Mouse (Mus musculus) forebrain, embryonic 15.5 days (tissue): Measurements from ENCODE around the gene Selenoh. TPM values are rescaled to one million over a fixed set of nuclear protein-coding genes. Genes with fewer than 3 reads are reported as not detected.

Experiments used
- ATAC-seq: fragments of 200-750 bp; cut with Nextera tagmentation; replicated peaks from 2 replicates; pipeline ENCODE4 v1.8.0; 2017; ENCODE audit warnings: mild to moderate bottlenecking, moderate TSS enrichment, moderate library complexity
- H3K27ac ChIP-seq: fragments of 300-500 bp; sonication (generic); replicated peaks from 2 replicates; pipeline ENCODE4 v1.5.1; 2015; ENCODE audit warnings: mild to moderate bottlenecking, inconsistent platforms
- H3K27me3 ChIP-seq: fragments of 300-500 bp; sonication (generic); 2 replicates; pipeline ENCODE4 v1.6.1; 2015; ENCODE audit warnings: inconsistent platforms
- H3K36me3 ChIP-seq: fragments of 300-500 bp; sonication (generic); 2 replicates; pipeline ENCODE4 v1.6.1; 2015; ENCODE audit warnings: mild to moderate bottlenecking, inconsistent platforms
- H3K4me1 ChIP-seq: fragments of 300-500 bp; sonication (generic); 2 replicates; pipeline ENCODE4 v1.6.1; 2015; ENCODE audit warnings: inconsistent platforms
- H3K4me2 ChIP-seq: fragments of 300-500 bp; sonication (generic); replicated peaks from 2 replicates; pipeline ENCODE4 v1.6.1; 2015; ENCODE audit warnings: mild to moderate bottlenecking, inconsistent platforms
- H3K4me3 ChIP-seq: fragments of 300-500 bp; sonication (generic); 2 replicates; pipeline ENCODE4 v1.5.1; 2015; ENCODE audit warnings: mild to moderate bottlenecking, inconsistent platforms
- H3K9ac ChIP-seq: fragments of 300-500 bp; sonication (generic); replicated peaks from 2 replicates; pipeline ENCODE4 v1.6.1; 2015; ENCODE audit warnings: mild to moderate bottlenecking, inconsistent platforms
- H3K9me3 ChIP-seq: fragments of 300-500 bp; sonication (generic); 2 replicates; pipeline ENCODE4 v1.6.1; 2016; ENCODE audit warnings: inconsistent platforms
- WGBS: fragments of 180-500 bp; shearing (Covaris S2); methylation state at CpG from one replicate; pipeline ENCODE4 v1.1.7; 2015; ENCODE audit warnings: mixed read lengths; 5-methylcytosine and 5-hydroxymethylcytosine counted together
- polyA plus RNA-seq: library from polyadenylated mRNA; unstranded; fragments of >200 nt; fragmentation: Nextera tagmentation; extraction: Ambion mirVana; gene quantifications from 2 replicates; pipeline ENCODE4 v1.2.1, GENCODE M21; 2015

Selenoh gene
- polyA plus RNA-seq, 1 experiment from 2014 or later = 251 TPM

- Histone ChIP-seq H3K27me3 (no peaks in the 10 kb centered on the region), H3K4me2 (no peak overlapping the region), H3K27ac (no peak overlapping the region), H3K4me1 (no peaks in the 10 kb centered on the region), H3K4me3 (no peak overlapping the region), H3K9me3 (no peaks in the 10 kb centered on the region), H3K9ac (no peak overlapping the region), H3K36me3 (no peaks in the 10 kb centered on the region)
- 24% methylated on average over 2 of the region's 2 CpGs for WGBS
- ATAC-seq = no peak
Measured at GRCm38 (mm10) chr2:84662866-84663265, 7.7 kb downstream of the Selenoh start.

GRCm38 (mm10) chr2:84660253-84660652 is 10.3 kb downstream of the Selenoh start:
- ATAC-seq = no peak
- Histone ChIP-seq H3K4me1 (no peaks in the 10 kb centered on the region), H3K27me3 (no peaks in the 10 kb centered on the region), H3K9ac (no peak overlapping the region), H3K36me3 (no peaks in the 10 kb centered on the region), H3K4me2 (no peak overlapping the region), H3K4me3 (no peak overlapping the region), H3K27ac (no peak overlapping the region), H3K9me3 (no peaks in the 10 kb centered on the region)
- 73% methylated on average over 3 of the region's 3 CpGs for WGBS

- H3K4me3 ChIP-seq = no peak within 1 kb of the TSS
- H3K9me3 ChIP-seq = no peaks in the 10 kb centered on the region
- no peak within 1 kb of the TSS for H3K4me2 ChIP-seq
- no peaks in the 10 kb centered on the region for H3K36me3 ChIP-seq
- 93% methylated on average over 32 of the region's 32 CpGs for WGBS
- H3K27ac ChIP-seq = no peak within 1 kb of the TSS
- no peaks in the 10 kb centered on the region for H3K27me3 ChIP-seq
- H3K9ac ChIP-seq = no peak within 1 kb of the TSS
- no peak for ATAC-seq
- H3K4me1 ChIP-seq = no peaks in the 10 kb centered on the region
Measured at GRCm38 (mm10) chr2:84658806-84659205, 11.8 kb downstream of the Selenoh start, which contains the start of gene Btbd18. TSS of gene Btbd18 (plus strand) at chr2:84659079.

- no peak overlapping the region for H3K4me2 ChIP-seq
- peaks cover 9% of the 10 kb centered on the region; the same call in 1 of the 2 replicates for H3K4me1 ChIP-seq
- no peaks in the 10 kb centered on the region for H3K9me3 ChIP-seq
- H3K36me3 ChIP-seq = no peaks in the 10 kb centered on the region
- no peak for ATAC-seq
- H3K27ac ChIP-seq = no peak overlapping the region
- no peak overlapping the region for H3K9ac ChIP-seq
- H3K27me3 ChIP-seq = no peaks in the 10 kb centered on the region
- no peak overlapping the region for H3K4me3 ChIP-seq
- WGBS = 74% methylated on average over 1 of the region's 1 CpGs
Measured at GRCm38 (mm10) chr2:84655864-84656263, 14.7 kb downstream of the Selenoh start.

- H3K4me3 ChIP-seq = no peak overlapping the region
- no peak for ATAC-seq
Measured at GRCm38 (mm10) chr2:84653354-84653753, 17.2 kb downstream of the Selenoh start.

GRCm38 (mm10) chr2:84650464-84651195 is 19.9 kb downstream of the Selenoh start, which contains the start of gene Ctnnd1:
TSS of gene Ctnnd1 (minus strand) at chr2:84650765.
- ATAC-seq = peak; percentile 99
- H3K27me3 ChIP-seq = no peaks in the 10 kb centered on the region
- H3K4me3 ChIP-seq = peak within 1 kb of the TSS; percentile 63
- peak within 1 kb of the TSS; percentile 97 for H3K27ac ChIP-seq
- H3K9me3 ChIP-seq = no peaks in the 10 kb centered on the region
- peak within 1 kb of the TSS; percentile 79 for H3K9ac ChIP-seq
- peak within 1 kb of the TSS; percentile 82 for H3K4me2 ChIP-seq
- 1% methylated on average over 15 of the region's 15 CpGs for WGBS
- H3K36me3 ChIP-seq = no peaks in the 10 kb centered on the region
- peaks cover 29% of the 10 kb centered on the region for H3K4me1 ChIP-seq

More at GRCm38 (mm10) chr2:84653354-84653753, 17.2 kb downstream of the Selenoh start:
- H3K4me2 ChIP-seq = no peak overlapping the region
- H3K36me3 ChIP-seq = no peaks in the 10 kb centered on the region
- H3K9ac ChIP-seq = no peak overlapping the region
- peaks cover 9% of the 10 kb centered on the region; the same call in 1 of the 2 replicates for H3K4me1 ChIP-seq
- H3K9me3 ChIP-seq = no peaks in the 10 kb centered on the region
- H3K27ac ChIP-seq = no peak overlapping the region
- H3K27me3 ChIP-seq = no peaks in the 10 kb centered on the region

- Histone ChIP-seq H3K4me3 (peak overlapping the region; percentile 63), H3K4me1 (peaks cover 29% of the 10 kb centered on the region), H3K27me3 (no peaks in the 10 kb centered on the region), H3K27ac (peak overlapping the region; percentile 97), H3K9me3 (no peaks in the 10 kb centered on the region), H3K4me2 (peak overlapping the region; percentile 82), H3K36me3 (no peaks in the 10 kb centered on the region), H3K9ac (peak overlapping the region; percentile 79)
- WGBS = 1% methylated on average over 10 of the region's 10 CpGs
- no peak for ATAC-seq
Measured at GRCm38 (mm10) chr2:84649674-84650073, 20.9 kb downstream of the Selenoh start.

GRCm38 (mm10) chr2:84648369-84648768 is 22.2 kb downstream of the Selenoh start:
- ATAC-seq = no peak

GRCm38 (mm10) chr2:84647051-84647568 is 23.5 kb downstream of the Selenoh start:
- H3K9me3 ChIP-seq = no peaks in the 10 kb centered on the region
- 95% methylated on average over 6 of the region's 6 CpGs for WGBS
- H3K27me3 ChIP-seq = no peaks in the 10 kb centered on the region
- no peak for ATAC-seq
- peak overlapping the region; percentile 63 for H3K4me3 ChIP-seq
- H3K9ac ChIP-seq = no peak overlapping the region
- peaks cover 31% of the 10 kb centered on the region for H3K4me1 ChIP-seq
- peak overlapping the region; percentile 82 for H3K4me2 ChIP-seq
- no peak overlapping the region for H3K27ac ChIP-seq
- H3K36me3 ChIP-seq = no peaks in the 10 kb centered on the region

More at GRCm38 (mm10) chr2:84648369-84648768, 22.2 kb downstream of the Selenoh start:
- Histone ChIP-seq H3K9me3 (no peaks in the 10 kb centered on the region), H3K4me3 (peak overlapping the region; percentile 63), H3K4me2 (peak overlapping the region; percentile 82), H3K36me3 (no peaks in the 10 kb centered on the region), H3K27ac (peak overlapping the region; percentile 38), H3K27me3 (no peaks in the 10 kb centered on the region), H3K4me1 (peaks cover 29% of the 10 kb centered on the region), H3K9ac (peak overlapping the region; percentile 79)
- 21% methylated on average over 6 of the region's 6 CpGs for WGBS

GRCm38 (mm10) chr2:84646138-84646537 is 24.4 kb downstream of the Selenoh start:
- 87% methylated on average over 1 of the region's 1 CpGs for WGBS

GRCm38 (mm10) chr2:84640833-84641232 is 29.7 kb downstream of the Selenoh start:
- no peak overlapping the region for H3K4me3 ChIP-seq
- no peak overlapping the region for H3K9ac ChIP-seq
- H3K27me3 ChIP-seq = no peaks in the 10 kb centered on the region
- no peaks in the 10 kb centered on the region for H3K36me3 ChIP-seq
- peaks cover 33% of the 10 kb centered on the region for H3K4me1 ChIP-seq
- H3K4me2 ChIP-seq = no peak overlapping the region
- ATAC-seq = no peak
- no peaks in the 10 kb centered on the region for H3K9me3 ChIP-seq
- H3K27ac ChIP-seq = no peak overlapping the region

More at GRCm38 (mm10) chr2:84646138-84646537, 24.4 kb downstream of the Selenoh start:
- Histone ChIP-seq H3K4me1 (peaks cover 25% of the 10 kb centered on the region), H3K9ac (no peak overlapping the region), H3K27ac (no peak overlapping the region), H3K9me3 (no peaks in the 10 kb centered on the region), H3K4me2 (no peak overlapping the region), H3K36me3 (no peaks in the 10 kb centered on the region), H3K4me3 (no peak overlapping the region), H3K27me3 (no peaks in the 10 kb centered on the region)
- no peak for ATAC-seq

- Histone ChIP-seq H3K4me3 (no peak overlapping the region), H3K27me3 (no peaks in the 10 kb centered on the region), H3K36me3 (no peaks in the 10 kb centered on the region), H3K4me1 (peaks cover 52% of the 10 kb centered on the region), H3K27ac (0 out of 2 replicates have a peak overlapping the region, but pooled peaks have one; percentile 1), H3K9ac (no peak overlapping the region), H3K4me2 (no peak overlapping the region), H3K9me3 (no peaks in the 10 kb centered on the region)
- no peak for ATAC-seq
- 71% methylated on average over 5 of the region's 5 CpGs for WGBS
Measured at GRCm38 (mm10) chr2:84638428-84639220, 31.9 kb downstream of the Selenoh start.
